Mouse (Mus musculus) cortical plate, adult 2 months (tissue): ENCODE measurements at regions not wholly inside any gene's neighbourhood (a gene's known extent, or its start where the extent isn't known, plus 50 kb on each side); places are given as distances from the start of the nearest gene placed in this dataset.

Experiments used
- CTCF ChIP-seq: fragments of 200-500 bp; IDR thresholded peaks from 2 replicates; pipeline ENCODE4 v1.5.1; 2011; ENCODE audit warnings: mild to moderate bottlenecking, control low read depth, low read length; ENCODE audit not compliant: insufficient read depth; ENCODE audit errors: extremely low read depth
- POLR2A ChIP-seq: fragments of 200-500 bp; IDR thresholded peaks from 2 replicates; pipeline ENCODE4 v1.6.1; 2011; ENCODE audit warnings: mild to moderate bottlenecking, low read length, control low read depth; ENCODE audit not compliant: insufficient read depth; ENCODE audit errors: extremely low read depth

DNA sequence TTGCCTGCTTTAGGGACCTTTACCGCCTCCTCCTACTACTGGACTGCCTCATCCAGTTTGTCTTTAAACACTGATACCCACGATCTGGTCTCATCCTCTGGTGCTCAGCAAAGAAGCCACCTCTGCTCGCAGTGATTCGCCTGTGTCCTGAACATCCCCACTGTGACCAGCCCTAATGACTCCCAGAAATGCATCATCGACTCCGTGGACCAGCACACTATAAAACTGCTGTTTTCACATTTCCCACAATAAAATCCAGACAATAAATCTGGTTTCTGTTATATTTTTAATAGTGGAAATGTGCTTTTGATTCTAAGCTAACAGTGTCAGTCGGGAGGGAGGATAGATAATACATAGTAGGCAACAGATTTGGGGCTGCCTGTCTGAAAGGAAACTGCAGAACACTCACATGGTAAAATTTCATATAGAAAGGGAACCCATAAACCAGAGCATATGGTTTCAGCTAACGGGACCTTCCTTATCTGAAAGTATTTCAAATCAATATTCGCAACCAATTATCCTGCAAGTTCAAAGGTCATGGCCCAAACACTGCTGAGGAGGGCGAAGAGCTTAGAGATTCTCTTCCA lies 233.7 kb upstream of the Cxadr start:
- TF ChIP-seq POLR2A (no peak), CTCF (no peak)
